Mouse (Mus musculus) layer of hippocampus, postnatal 36 days (tissue): ENCODE results near the gene Pcx. TPM values are rescaled to one million over a fixed set of nuclear protein-coding genes. Genes with fewer than 3 reads are reported as not detected.

Experiments used
- DNase-seq, 2 experiments: peaks; one replicate each; pipeline ENCODE4 v3.0.0; 2022
- total RNA-seq, 2 experiments: library from RNA; stranded (reverse); gene quantifications; 2 replicates each; pipeline ENCODE4 v1.2.3; 2021

Pcx gene
- total RNA-seq, 2 experiments from 2014 or later = 56.1 to 61.9 TPM

- DNase-seq = no peak
Measured at GRCm38 (mm10) chr19:4548305-4548883, 38.1 kb downstream of the Pcx start.

- DNase-seq = no peak
Measured at GRCm38 (mm10) chr19:4554248-4554647, 44.0 kb downstream of the Pcx start.

- DNase-seq = no peak
Measured at GRCm38 (mm10) chr19:4555086-4555485, 44.8 kb downstream of the Pcx start.

- DNase-seq = no peak
Measured at GRCm38 (mm10) chr19:4556787-4557186, 46.5 kb downstream of the Pcx start.

GRCm38 (mm10) chr19:4557796-4558569, 47.7 kb downstream of the Pcx start:
- peak; percentile 26 to 30 for DNase-seq

GRCm38 (mm10) chr19:4558570-4558955, 48.3 kb downstream of the Pcx start:
- DNase-seq = no peak

- no peak for DNase-seq
Measured at GRCm38 (mm10) chr19:4559011-4559410, 48.7 kb downstream of the Pcx start.

- DNase-seq = peak in 1 of 2 experiments; percentile 29
Measured at GRCm38 (mm10) chr19:4559588-4559987, 49.3 kb downstream of the Pcx start.

- DNase-seq = no peak
Measured at GRCm38 (mm10) chr19:4560205-4560604, 49.9 kb downstream of the Pcx start.

GRCm38 (mm10) chr19:4565678-4566077, 55.4 kb downstream of the Pcx start:
- DNase-seq = no peak

GRCm38 (mm10) chr19:4566880-4567279, 56.6 kb downstream of the Pcx start:
- DNase-seq = no peak

GRCm38 (mm10) chr19:4567665-4568064, 57.4 kb downstream of the Pcx start:
- no peak for DNase-seq

- no peak for DNase-seq
Measured at GRCm38 (mm10) chr19:4568832-4569231, 58.6 kb downstream of the Pcx start.

GRCm38 (mm10) chr19:4569356-4570236, 59.3 kb downstream of the Pcx start:
- no peak for DNase-seq

GRCm38 (mm10) chr19:4570237-4570613, 60.0 kb downstream of the Pcx start:
- no peak for DNase-seq

- DNase-seq = no peak
Measured at GRCm38 (mm10) chr19:4570815-4571214, 60.5 kb downstream of the Pcx start.

GRCm38 (mm10) chr19:4571658-4572057, 61.4 kb downstream of the Pcx start:
- no peak for DNase-seq

GRCm38 (mm10) chr19:4572061-4572460, 61.8 kb downstream of the Pcx start:
- DNase-seq = no peak

GRCm38 (mm10) chr19:4572467-4572866, 62.2 kb downstream of the Pcx start:
- DNase-seq = no peak

- DNase-seq = no peak
Measured at GRCm38 (mm10) chr19:4573241-4573640, 63.0 kb downstream of the Pcx start.

- DNase-seq = no peak
Measured at GRCm38 (mm10) chr19:4578799-4579198, 68.5 kb downstream of the Pcx start.

- DNase-seq = no peak
Measured at GRCm38 (mm10) chr19:4579296-4579695, 69.0 kb downstream of the Pcx start.

- DNase-seq = no peak
Measured at GRCm38 (mm10) chr19:4583856-4584255, 73.6 kb downstream of the Pcx start.
